9 mouse cellular contexts compared by ENCODE assay signal in the genomic region with DNA sequence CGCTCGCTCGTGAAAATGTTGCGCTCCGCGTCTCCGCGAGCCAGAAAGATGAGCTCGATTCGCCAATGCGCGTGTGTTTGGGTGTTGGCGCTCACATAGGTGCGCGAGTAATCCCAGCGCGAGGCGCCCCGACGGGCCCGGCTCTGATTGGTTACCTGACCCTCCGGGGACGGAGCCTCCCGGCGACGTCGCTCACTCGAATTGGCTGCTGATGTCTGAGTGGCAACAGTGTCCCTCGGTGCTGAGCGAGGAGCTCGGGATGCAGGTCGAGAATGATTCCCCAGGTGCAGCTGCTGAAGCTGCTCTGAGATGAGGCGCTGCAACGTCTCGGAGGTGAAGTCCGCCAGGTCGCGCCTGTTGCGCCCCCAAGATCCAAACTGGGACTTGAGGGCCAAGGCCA. TPM values are rescaled to one million over a fixed set of nuclear protein-coding genes. Genes with fewer than 3 reads are reported as not detected.
DNase-seq lines count a peak whose midpoint lies in the region; ATAC-seq lines count a peak whose summit lies in the region.
"Had no signal": no experiment of that assay in that cellular context is flagged by ENCODE, and none has a peak within 500 bp of the region (broad histone marks: within the 10 kb centered on the region; RNA-seq: fewer than 3 reads in every experiment).

No protein-coding gene starts in this region.

- no peaks in the 10 kb centered on the region for H3K9me3 ChIP-seq in embryonic facial prominence, embryonic 15.5 days (replicated peaks)
- H3K9me3 ChIP-seq in limb, embryonic 12.5 days: no peaks in the 10 kb centered on the region

- H3K9ac ChIP-seq in embryonic facial prominence, embryonic 15.5 days: no peak overlapping the region
- H3K9ac ChIP-seq in limb, embryonic 12.5 days (replicated peaks): no peak overlapping the region

- H3K27me3 ChIP-seq in embryonic facial prominence, embryonic 15.5 days: peaks cover 51% of the 10 kb centered on the region
- H3K27me3 ChIP-seq in limb, embryonic 12.5 days: peaks cover 72% of the 10 kb centered on the region

- DNase-seq in retina, postnatal 1 day: peak; percentile 35
- DNase-seq in retina, embryonic 14.5 days (ENCODE audit: low spot score): no peak
- peak; percentile 85 for DNase-seq in testis, postnatal 14 days (ENCODE audit: low spot score)
- no peak for DNase-seq in layer of hippocampus, postnatal 14 days (ENCODE audit: low spot score in 2 of 2)
- no peak for DNase-seq in spleen, postnatal 36 days (ENCODE audit: low spot score in 2 of 2)
- no peak for DNase-seq in thymus, postnatal 25 days

- 0 out of 2 replicates have a peak overlapping the region, but pooled peaks have one; percentile 7 for H3K4me3 ChIP-seq in embryonic facial prominence, embryonic 15.5 days (replicated peaks)
- H3K4me3 ChIP-seq in limb, embryonic 12.5 days (replicated peaks): peak overlapping the region; percentile 25

- no peak overlapping the region for H3K27ac ChIP-seq in embryonic facial prominence, embryonic 15.5 days (replicated peaks)
- no peak overlapping the region for H3K27ac ChIP-seq in limb, embryonic 12.5 days

- no peak overlapping the region; the same call in 1 of the 2 replicates for H3K4me2 ChIP-seq in embryonic facial prominence, embryonic 15.5 days (replicated peaks)
- H3K4me2 ChIP-seq in limb, embryonic 12.5 days: peak overlapping the region; percentile 43

- H3K4me1 ChIP-seq in embryonic facial prominence, embryonic 15.5 days: peaks cover 6% of the 10 kb centered on the region; the same call in 1 of the 2 replicates
- H3K4me1 ChIP-seq in limb, embryonic 12.5 days (replicated peaks): no peaks in the 10 kb centered on the region; the same call in 1 of the 2 replicates

- no peaks in the 10 kb centered on the region for H3K36me3 ChIP-seq in embryonic facial prominence, embryonic 15.5 days
- no peaks in the 10 kb centered on the region for H3K36me3 ChIP-seq in limb, embryonic 12.5 days

- WGBS in embryonic facial prominence, embryonic 15.5 days: 12% methylated on average over 39 of the region's 39 CpGs
- 3% methylated on average over 39 of the region's 39 CpGs for WGBS in limb, embryonic 12.5 days

- no peak for ATAC-seq in embryonic facial prominence, embryonic 15.5 days (ENCODE audit: insufficient number of reproducible peaks, low FRiP score, low TSS enrichment, low read depth)
- ATAC-seq in limb, embryonic 12.5 days (ENCODE audit: insufficient number of reproducible peaks, insufficient read depth, low FRiP score, low TSS enrichment, low read depth): no peak

RNA-seq across cellular contexts. Expression of gene Disp3, which starts 16.1 kb away (rescaled TPM):
- polyA plus RNA-seq in embryonic facial prominence, embryonic 15.5 days (2015; fragmentation: Nextera tagmentation; extraction: Ambion mirVana): 0.16 and 0.40 TPM in 2 replicates
- polyA plus RNA-seq in limb, embryonic 12.5 days (2016; fragmentation: Nextera tagmentation; extraction: Ambion mirVana): 0.28 and 0.59 TPM in 2 replicates
- 10 to 100 TPM; 29.4 to 32.3 TPM for total RNA-seq in layer of hippocampus, postnatal 14 days (2021)
- polyA plus RNA-seq: thymus, postnatal 0 days had no signal

Comparison
In these comparisons a context has a peak if more than half of its experiments do, and no peak if none do; other contexts are left out.
1. DNase-seq: peak in retina, postnatal 1 day (single experiment) and testis, postnatal 14 days (single experiment); none in retina, embryonic 14.5 days (single experiment), layer of hippocampus, postnatal 14 days (0 of 2), spleen, postnatal 36 days (0 of 2) and thymus, postnatal 25 days (single experiment).